Mouse (Mus musculus) hindbrain, embryonic 16.5 days (tissue): ENCODE data around the gene Crabp1. TPM values are rescaled to one million over a fixed set of nuclear protein-coding genes. Genes with fewer than 3 reads are reported as not detected.

Experiments
- ATAC-seq: fragments of 200-750 bp; cut with Nextera tagmentation; 2 replicates; pipeline ENCODE4 v1.8.0; 2017; ENCODE audit warnings: moderate TSS enrichment, moderate library complexity
- H3K27ac ChIP-seq: fragments of 300-500 bp; sonication (generic); 2 replicates; pipeline ENCODE4 v1.5.1; 2014; ENCODE audit warnings: low read depth, mild to moderate bottlenecking, control low read depth, low read length, moderate library complexity
- H3K27me3 ChIP-seq: fragments of 300-500 bp; sonication (generic); replicated peaks from 2 replicates; pipeline ENCODE4 v1.6.1; 2014; ENCODE audit warnings: low read length; ENCODE audit not compliant: control insufficient read depth, insufficient read depth
- H3K36me3 ChIP-seq: fragments of 300-500 bp; sonication (generic); 2 replicates; pipeline ENCODE4 v1.6.1; 2014; ENCODE audit warnings: mild to moderate bottlenecking, low read length, moderate library complexity, mixed read lengths; ENCODE audit not compliant: control insufficient read depth, insufficient read depth
- H3K4me1 ChIP-seq: fragments of 300-500 bp; sonication (generic); 2 replicates; pipeline ENCODE4 v1.6.1; 2014; ENCODE audit warnings: low read depth, low read length; ENCODE audit not compliant: control insufficient read depth, insufficient read depth
- H3K4me2 ChIP-seq: fragments of 300-500 bp; sonication (generic); 2 replicates; pipeline ENCODE4 v1.6.1; 2014; ENCODE audit warnings: mild to moderate bottlenecking, low read length, control low read depth, moderate library complexity
- H3K4me3 ChIP-seq: fragments of 300-500 bp; sonication (generic); 2 replicates; pipeline ENCODE4 v1.5.1; 2014; ENCODE audit warnings: mild to moderate bottlenecking, low read length, control low read depth, moderate library complexity
- H3K9ac ChIP-seq: fragments of 300-500 bp; sonication (generic); 2 replicates; pipeline ENCODE4 v1.6.1; 2014; ENCODE audit warnings: low read depth, mild to moderate bottlenecking, control low read depth, low read length, moderate library complexity
- H3K9me3 ChIP-seq: fragments of 300-500 bp; sonication (generic); 2 replicates; pipeline ENCODE4 v1.6.1; 2014; ENCODE audit warnings: mild to moderate bottlenecking, low read length, moderate library complexity; ENCODE audit not compliant: control insufficient read depth
- whole genome bisulfite sequencing: fragments of 180-500 bp; shearing (Covaris S2); extraction: QIAGEN DNeasy Blood & Tissue Kit; methylation state at CpG from one replicate; pipeline ENCODE4 v1.1.7; 2014; 5-methylcytosine and 5-hydroxymethylcytosine counted together
- polyA plus RNA-seq: library from polyadenylated mRNA; unstranded; fragments of >200 nt; fragmentation: Nextera tagmentation; extraction: Ambion mirVana; gene quantifications from 2 replicates; pipeline ENCODE4 v1.2.1, GENCODE M21; 2015

The Crabp1 gene
- polyA plus RNA-seq, 1 experiment from 2014 or later = 225 TPM

GRCm38 (mm10) chr9:54764091-54764490, 457 bp upstream of the Crabp1 start:
- H3K36me3 ChIP-seq = no peaks in the 10 kb centered on the region
- H3K4me2 ChIP-seq = peak overlapping the region; percentile 80
- ATAC-seq = no peak
- peaks cover 18% of the 10 kb centered on the region for H3K27me3 ChIP-seq
- no peak overlapping the region for H3K27ac ChIP-seq
- H3K9ac ChIP-seq = no peak overlapping the region
- peaks cover 19% of the 10 kb centered on the region for H3K4me1 ChIP-seq
- no peak overlapping the region for H3K4me3 ChIP-seq
- no peaks in the 10 kb centered on the region for H3K9me3 ChIP-seq
- WGBS = 24% methylated on average over 12 of the region's 12 CpGs

- peak overlapping the region; percentile 49 for H3K4me3 ChIP-seq
- no peaks in the 10 kb centered on the region for H3K9me3 ChIP-seq
- H3K36me3 ChIP-seq = no peaks in the 10 kb centered on the region
- no peak overlapping the region for H3K27ac ChIP-seq
- peak overlapping the region; percentile 80 for H3K4me2 ChIP-seq
- peaks cover 18% of the 10 kb centered on the region for H3K27me3 ChIP-seq
- peak overlapping the region; percentile 61 for H3K9ac ChIP-seq
- peaks cover 24% of the 10 kb centered on the region for H3K4me1 ChIP-seq
- under 1% methylated on average over 41 of the region's 41 CpGs for WGBS
- peak; percentile 46; the same call in 1 of the 2 replicates for ATAC-seq
These were observed 963 bp downstream of the Crabp1 start for GRCm38 (mm10) chr9:54765336-54766085.

DNA sequence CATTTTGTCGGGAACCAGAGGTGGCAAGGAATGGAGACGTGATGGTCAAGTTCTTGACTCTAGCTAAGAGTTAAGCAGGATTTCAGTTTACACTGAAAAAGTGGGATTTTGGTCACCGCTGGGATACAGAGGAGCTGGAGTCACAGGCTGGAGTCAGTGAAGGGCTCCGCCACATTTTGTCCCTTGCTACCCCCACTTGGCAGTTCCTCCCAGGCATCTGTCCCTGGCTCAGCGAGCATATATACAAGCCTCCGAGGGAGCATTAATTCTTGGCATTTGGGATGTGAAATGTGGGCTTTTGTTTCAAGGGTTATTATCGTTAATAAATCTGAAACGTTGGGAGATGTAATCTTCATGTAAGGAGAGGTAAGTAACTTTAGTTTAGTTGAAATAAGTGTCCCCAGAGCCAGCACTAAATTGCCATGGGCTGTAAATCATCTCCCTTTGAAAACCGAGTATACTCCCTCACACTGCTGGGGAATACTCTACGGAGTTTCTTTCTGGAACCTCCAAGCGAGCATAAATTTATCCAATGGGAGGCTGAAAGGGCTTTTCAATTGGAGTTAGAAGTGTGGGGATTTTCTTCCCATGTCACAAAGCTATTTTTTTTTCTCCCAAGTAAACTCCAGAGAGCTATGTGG, 5.7 kb downstream of the Crabp1 start:
- whole genome bisulfite sequencing = 38% methylated on average over 11 of the region's 11 CpGs

GRCm38 (mm10) chr9:54776451-54776982, 12.0 kb downstream of the Crabp1 start:
- 81% methylated on average over 13 of the region's 13 CpGs for WGBS
- Histone ChIP-seq H3K27ac (no peak overlapping the region), H3K4me1 (no peaks in the 10 kb centered on the region), H3K36me3 (no peaks in the 10 kb centered on the region), H3K9me3 (no peaks in the 10 kb centered on the region), H3K9ac (no peak overlapping the region), H3K4me2 (no peak overlapping the region), H3K27me3 (no peaks in the 10 kb centered on the region), H3K4me3 (no peak overlapping the region)
- ATAC-seq = peak; percentile 52; the same call in 1 of the 2 replicates

More for the DNA sequence above, 5.7 kb downstream of the Crabp1 start:
- H3K27ac ChIP-seq = no peak overlapping the region
- H3K4me1 ChIP-seq = peaks cover 15% of the 10 kb centered on the region
- H3K9me3 ChIP-seq = no peaks in the 10 kb centered on the region
- H3K27me3 ChIP-seq = peaks cover 9% of the 10 kb centered on the region
- H3K36me3 ChIP-seq = no peaks in the 10 kb centered on the region
- ATAC-seq = no peak
- no peak overlapping the region for H3K9ac ChIP-seq
- H3K4me2 ChIP-seq = no peak overlapping the region
- no peak overlapping the region for H3K4me3 ChIP-seq

DNA sequence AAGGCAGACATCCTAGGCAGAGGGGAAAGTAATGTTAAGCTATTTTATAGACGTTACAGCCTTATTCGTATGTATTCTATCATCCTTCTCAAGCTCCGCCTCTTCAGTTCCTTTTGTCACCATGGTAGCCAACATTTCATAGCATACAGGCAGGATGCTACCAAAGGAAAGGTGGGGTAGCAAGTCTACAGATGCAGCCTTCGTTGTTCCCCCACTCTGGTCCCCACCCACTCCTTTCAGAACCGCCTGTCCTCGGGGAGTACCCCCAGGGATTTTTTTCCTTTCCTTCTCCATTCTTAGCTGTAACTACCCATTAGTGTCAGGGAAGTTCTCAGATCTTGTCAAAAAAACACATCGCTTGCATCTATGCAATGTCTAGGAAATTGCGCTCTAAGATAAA, 14.7 kb downstream of the Crabp1 start:
- H3K4me3 ChIP-seq = no peak overlapping the region
- H3K9me3 ChIP-seq = no peaks in the 10 kb centered on the region
- no peak for ATAC-seq
- no peaks in the 10 kb centered on the region for H3K4me1 ChIP-seq
- H3K27me3 ChIP-seq = no peaks in the 10 kb centered on the region
- 85% methylated on average over 8 of the region's 8 CpGs for WGBS
- H3K27ac ChIP-seq = no peak overlapping the region
- no peak overlapping the region for H3K9ac ChIP-seq
- H3K4me2 ChIP-seq = no peak overlapping the region
- H3K36me3 ChIP-seq = no peaks in the 10 kb centered on the region

DNA sequence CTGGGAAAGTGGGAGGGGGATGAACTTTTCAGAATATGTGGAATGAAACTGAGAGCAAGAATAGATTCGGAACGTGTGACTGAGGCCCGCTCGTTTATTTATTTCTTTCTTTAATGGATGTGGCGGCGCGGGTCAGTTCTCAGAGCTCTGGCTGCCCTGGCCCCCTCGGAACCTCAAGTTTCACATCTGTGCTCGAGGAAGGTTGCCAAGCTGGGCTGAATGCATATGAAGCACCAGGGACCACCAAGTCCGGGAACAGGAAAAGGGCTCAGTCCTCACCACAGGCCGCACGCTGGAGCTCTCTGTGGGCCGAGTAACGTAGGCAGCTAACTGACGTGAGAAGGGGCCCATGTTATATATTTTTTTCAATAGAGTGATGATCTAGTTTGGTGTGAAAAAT, 18.0 kb downstream of the Crabp1 start:
- H3K9ac ChIP-seq = no peak overlapping the region
- 50% methylated on average over 15 of the region's 15 CpGs for WGBS
- H3K9me3 ChIP-seq = no peaks in the 10 kb centered on the region
- ATAC-seq = no peak
- H3K4me1 ChIP-seq = no peaks in the 10 kb centered on the region
- no peak overlapping the region for H3K4me2 ChIP-seq
- no peak overlapping the region for H3K27ac ChIP-seq
- H3K27me3 ChIP-seq = no peaks in the 10 kb centered on the region
- no peaks in the 10 kb centered on the region for H3K36me3 ChIP-seq
- H3K4me3 ChIP-seq = no peak overlapping the region

DNA sequence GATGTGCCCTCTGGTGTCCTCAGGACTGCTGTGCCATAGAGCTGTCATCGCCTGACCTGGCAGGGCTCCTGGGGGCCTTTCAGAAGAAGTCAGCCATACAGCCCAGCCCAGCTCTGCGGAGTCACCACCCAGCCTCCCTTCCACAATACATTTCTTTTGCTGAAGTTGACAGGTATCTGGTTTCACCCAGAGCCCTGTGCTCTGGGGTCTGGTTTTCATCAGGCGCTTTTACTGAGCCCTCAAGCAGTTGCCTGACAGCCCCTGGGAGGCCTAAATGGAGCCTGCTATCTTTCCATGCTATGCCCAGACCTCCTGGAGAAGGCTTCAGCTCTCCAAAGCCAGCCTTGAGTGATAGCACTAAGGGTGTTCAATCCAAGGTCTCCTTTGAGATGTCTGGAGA, 19.5 kb downstream of the Crabp1 start:
- WGBS = 61% methylated on average over 3 of the region's 3 CpGs
- H3K9ac ChIP-seq = no peak overlapping the region
- no peak overlapping the region for H3K4me2 ChIP-seq
- no peak overlapping the region for H3K4me3 ChIP-seq
- H3K27ac ChIP-seq = no peak overlapping the region
- ATAC-seq = no peak
- no peaks in the 10 kb centered on the region for H3K27me3 ChIP-seq
- no peaks in the 10 kb centered on the region for H3K9me3 ChIP-seq
- peaks cover 5% of the 10 kb centered on the region; the same call in 1 of the 2 replicates for H3K4me1 ChIP-seq
- no peaks in the 10 kb centered on the region for H3K36me3 ChIP-seq

GRCm38 (mm10) chr9:54785215-54785614, 20.7 kb downstream of the Crabp1 start:
- no peak overlapping the region for H3K27ac ChIP-seq
- H3K27me3 ChIP-seq = no peaks in the 10 kb centered on the region
- WGBS = 75% methylated on average over 3 of the region's 3 CpGs

GRCm38 (mm10) chr9:54786083-54786482, 21.5 kb downstream of the Crabp1 start:
- no peaks in the 10 kb centered on the region for H3K36me3 ChIP-seq
- no peak overlapping the region for H3K4me3 ChIP-seq
- H3K27ac ChIP-seq = no peak overlapping the region
- peaks cover 5% of the 10 kb centered on the region; the same call in 1 of the 2 replicates for H3K4me1 ChIP-seq
- no peaks in the 10 kb centered on the region for H3K9me3 ChIP-seq
- no peaks in the 10 kb centered on the region for H3K27me3 ChIP-seq
- no peak for ATAC-seq
- no peak overlapping the region for H3K9ac ChIP-seq
- WGBS = 97% methylated on average over 1 of the region's 1 CpGs
- no peak overlapping the region for H3K4me2 ChIP-seq

More at GRCm38 (mm10) chr9:54785215-54785614, 20.7 kb downstream of the Crabp1 start:
- H3K9ac ChIP-seq = no peak overlapping the region
- ATAC-seq = no peak
- H3K9me3 ChIP-seq = no peaks in the 10 kb centered on the region
- H3K4me1 ChIP-seq = peaks cover 5% of the 10 kb centered on the region; the same call in 1 of the 2 replicates
- no peak overlapping the region for H3K4me2 ChIP-seq
- no peaks in the 10 kb centered on the region for H3K36me3 ChIP-seq
- no peak overlapping the region for H3K4me3 ChIP-seq
